Mouse (Mus musculus) limb, embryonic 13.5 days (tissue): Measurements from ENCODE around the gene Frem2. TPM values are rescaled to one million over a fixed set of nuclear protein-coding genes. Genes with fewer than 3 reads are reported as not detected.

Source experiments
- polyA plus RNA-seq: library from polyadenylated mRNA; unstranded; fragments of >200 nt; fragmentation: Nextera tagmentation; extraction: Ambion mirVana; gene quantifications from 2 replicates; pipeline ENCODE4 v1.2.1, GENCODE M21; 2015

The Frem2 gene
- polyA plus RNA-seq, 1 experiment from 2014 or later: 6.8 TPM

Other genes with a start within 250 kb of the Frem2 start
- 11.9 TPM in 2 replicates for gene Nhlrc3, start 194.0 kb downstream of the Frem2 start, polyA plus RNA-seq
- 22.1 and 22.9 TPM in 2 replicates for gene Proser1, start 193.7 kb downstream of the Frem2 start, polyA plus RNA-seq
- 0.15 and 0.20 TPM in 2 replicates for gene Stoml3, start 168.7 kb downstream of the Frem2 start, polyA plus RNA-seq
- not detected in 2 replicates for gene Gm10985, start 187.7 kb upstream of the Frem2 start, polyA plus RNA-seq
- gene Ufm1, start 206.5 kb upstream of the Frem2 start, polyA plus RNA-seq: 114 TPM in 2 replicates